Mouse (Mus musculus): ENCODE measurements at regions not wholly inside any gene's neighbourhood (a gene's known extent, or its start where the extent isn't known, plus 50 kb on each side); places are given as distances from the start of the nearest gene placed in this dataset.

DNA sequence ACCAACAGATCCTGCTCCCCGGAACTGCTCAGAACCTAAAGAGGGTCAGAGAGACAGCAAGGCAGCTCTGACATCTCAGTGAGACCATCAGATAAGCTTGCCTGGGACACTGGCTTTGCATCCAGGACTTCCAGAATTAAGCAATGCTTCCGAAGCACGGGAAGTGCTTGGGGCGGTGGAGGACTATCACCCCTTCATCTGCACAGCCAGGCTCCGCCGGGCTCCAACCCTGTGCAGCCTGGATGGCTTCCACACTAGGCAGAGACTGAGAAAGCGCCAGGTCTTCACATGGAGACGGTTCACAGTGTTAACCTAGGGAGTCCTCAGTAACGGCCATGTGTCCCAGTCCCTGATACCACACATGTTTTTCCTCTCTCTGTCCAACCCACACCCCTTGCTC is 69.3 kb downstream of the Sox9 start:
- no peaks in the 10 kb centered on the region for H3K9me3 ChIP-seq (ENCODE audit: control insufficient read depth, low read length)
- H3K4me3 ChIP-seq (ENCODE audit: control insufficient read depth in 1 of 2, insufficient read depth in 1 of 2, low read depth in 1 of 2, low read length in 2 of 2), result no peak overlapping the region
- H3K27me3 ChIP-seq (ENCODE audit: control insufficient read depth, insufficient read depth, low read length), result 0 out of 2 replicates have a peak, but pooled peaks cover 3% of the 10 kb centered on the region
- H3K4me2 ChIP-seq (ENCODE audit: low read length), result no peak overlapping the region
- peaks cover 14 to 15% of the 10 kb centered on the region in 2 experiments for H3K4me1 ChIP-seq (ENCODE audit: control insufficient read depth in 2 of 2, insufficient read depth in 2 of 2, low read length in 2 of 2)
- no peak overlapping the region for H3K9ac ChIP-seq (ENCODE audit: low read length)
- H3K36me3 ChIP-seq (ENCODE audit: control insufficient read depth, insufficient read depth, low read length), result no peaks in the 10 kb centered on the region
- H3K27ac ChIP-seq (replicated peaks in 1 of 2; ENCODE audit: control insufficient read depth in 1 of 2, insufficient read depth in 1 of 2, low read depth in 2 of 2, low read length in 2 of 2), result no peak overlapping the region
- 57% methylated on average over 9 of the region's 9 CpGs for WGBS
- ATAC-seq (ENCODE audit: insufficient number of reproducible peaks, insufficient read depth, low FRiP score, low read depth), result no peak

DNA sequence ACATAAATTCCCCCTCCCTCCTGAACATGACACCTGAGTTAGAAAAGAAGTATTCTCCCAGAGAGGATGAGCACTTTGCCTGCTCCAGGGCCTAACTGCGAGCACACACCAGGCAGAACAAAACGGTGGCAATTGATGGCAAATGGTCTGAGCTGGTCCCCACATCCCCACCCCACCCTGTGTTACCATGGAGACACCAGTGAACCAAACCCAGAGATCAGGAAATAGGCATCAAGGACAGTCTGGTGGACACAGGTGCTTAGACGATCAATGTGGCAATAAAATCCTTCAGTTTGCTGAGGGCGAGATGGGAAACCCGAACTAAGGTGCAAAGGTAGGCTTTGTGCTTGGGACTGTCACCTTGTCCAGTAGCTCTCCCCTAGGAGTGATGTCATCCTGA is 74.0 kb downstream of the Sox9 start:
- Histone ChIP-seq H3K27me3 (ENCODE audit: control insufficient read depth, insufficient read depth, low read length) (0 out of 2 replicates have a peak, but pooled peaks cover 3% of the 10 kb centered on the region), H3K27ac (replicated peaks in 1 of 2; ENCODE audit: control insufficient read depth in 1 of 2, insufficient read depth in 1 of 2, low read depth in 2 of 2, low read length in 2 of 2) (no peak overlapping the region)

DNA sequence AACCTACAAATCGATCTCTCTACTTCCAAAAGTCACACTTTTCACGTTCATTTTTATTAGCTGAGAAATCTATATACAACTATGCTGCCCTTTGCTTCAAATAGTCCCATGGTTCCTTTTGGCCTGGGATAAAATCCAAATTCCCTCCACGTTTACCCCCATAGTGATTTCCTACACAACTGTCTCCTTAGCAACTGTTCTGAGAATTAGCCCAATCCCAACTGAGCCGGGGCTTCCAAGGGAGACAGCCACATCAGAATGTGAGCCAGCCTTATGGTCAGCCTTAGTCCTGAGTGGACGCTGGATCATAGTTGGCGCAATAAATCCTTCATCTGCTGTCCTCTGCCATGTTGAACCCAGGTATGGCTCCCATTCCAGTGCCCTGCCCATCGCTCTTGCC is 77.3 kb downstream of the Sox9 start:
- 87% methylated on average over 7 of the region's 7 CpGs for WGBS
- Histone ChIP-seq H3K4me3 (ENCODE audit: control insufficient read depth in 1 of 2, insufficient read depth in 1 of 2, low read depth in 1 of 2, low read length in 2 of 2) (no peak overlapping the region), H3K9me3 (ENCODE audit: control insufficient read depth, low read length) (peaks cover 9% of the 10 kb centered on the region; the same call in 1 of the 2 replicates), H3K9ac (ENCODE audit: low read length) (no peak overlapping the region), H3K4me1 (ENCODE audit: control insufficient read depth in 2 of 2, insufficient read depth in 2 of 2, low read length in 2 of 2) (no peaks in the 10 kb centered on the region), H3K27ac (replicated peaks in 1 of 2; ENCODE audit: control insufficient read depth in 1 of 2, insufficient read depth in 1 of 2, low read depth in 2 of 2, low read length in 2 of 2) (no peak overlapping the region), H3K27me3 (ENCODE audit: control insufficient read depth, insufficient read depth, low read length) (no peaks in the 10 kb centered on the region), H3K4me2 (ENCODE audit: low read length) (no peak overlapping the region), H3K36me3 (ENCODE audit: control insufficient read depth, insufficient read depth, low read length) (no peaks in the 10 kb centered on the region)
- no peak for ATAC-seq (ENCODE audit: insufficient number of reproducible peaks, insufficient read depth, low FRiP score, low read depth)

More for the DNA sequence above, 74.0 kb downstream of the Sox9 start:
- no peak for ATAC-seq (ENCODE audit: insufficient number of reproducible peaks, insufficient read depth, low FRiP score, low read depth)
- Histone ChIP-seq H3K36me3 (ENCODE audit: control insufficient read depth, insufficient read depth, low read length) (no peaks in the 10 kb centered on the region), H3K9me3 (ENCODE audit: control insufficient read depth, low read length) (peaks cover 9% of the 10 kb centered on the region; the same call in 1 of the 2 replicates), H3K4me3 (ENCODE audit: control insufficient read depth in 1 of 2, insufficient read depth in 1 of 2, low read depth in 1 of 2, low read length in 2 of 2) (no peak overlapping the region), H3K9ac (ENCODE audit: low read length) (no peak overlapping the region), H3K4me1 (ENCODE audit: control insufficient read depth in 2 of 2, insufficient read depth in 2 of 2, low read length in 2 of 2) (peaks cover 2% of the 10 kb centered on the region in 2 experiments; a peak in 1 of 4 replicates), H3K4me2 (ENCODE audit: low read length) (no peak overlapping the region)
- 77% methylated on average over 5 of the region's 5 CpGs for WGBS

DNA sequence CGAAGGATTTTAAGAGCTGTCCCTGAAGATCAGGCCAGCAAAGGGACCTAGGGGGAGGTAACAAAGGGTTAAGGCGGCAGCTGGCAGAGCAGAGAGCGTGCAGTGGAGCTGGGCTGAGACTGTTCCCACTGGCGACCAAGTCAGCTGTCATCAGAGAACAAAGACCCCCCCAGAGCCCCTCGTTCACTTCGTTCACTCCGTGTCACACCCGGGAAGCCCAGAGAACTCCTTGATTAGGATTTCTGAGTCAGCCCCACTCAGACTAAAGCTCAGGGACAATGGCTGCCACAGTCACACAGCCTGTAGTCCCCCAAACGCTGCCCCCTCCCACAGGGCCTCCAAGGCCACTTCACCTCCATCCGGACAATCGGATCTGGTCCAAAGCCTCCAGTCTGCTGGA is 78.8 kb downstream of the Sox9 start:
- H3K27ac ChIP-seq (replicated peaks in 1 of 2; ENCODE audit: control insufficient read depth in 1 of 2, insufficient read depth in 1 of 2, low read depth in 2 of 2, low read length in 2 of 2), result no peak overlapping the region
- H3K9me3 ChIP-seq (ENCODE audit: control insufficient read depth, low read length), result peaks cover 9% of the 10 kb centered on the region; the same call in 1 of the 2 replicates
- 33% methylated on average over 11 of the region's 11 CpGs for WGBS
- H3K4me2 ChIP-seq (ENCODE audit: low read length), result no peak overlapping the region
- no peaks in the 10 kb centered on the region for H3K27me3 ChIP-seq (ENCODE audit: control insufficient read depth, insufficient read depth, low read length)
- no peak overlapping the region for H3K9ac ChIP-seq (ENCODE audit: low read length)
- no peak overlapping the region for H3K4me3 ChIP-seq (ENCODE audit: control insufficient read depth in 1 of 2, insufficient read depth in 1 of 2, low read depth in 1 of 2, low read length in 2 of 2)
- no peaks in the 10 kb centered on the region for H3K4me1 ChIP-seq (ENCODE audit: control insufficient read depth in 2 of 2, insufficient read depth in 2 of 2, low read length in 2 of 2)
- no peaks in the 10 kb centered on the region for H3K36me3 ChIP-seq (ENCODE audit: control insufficient read depth, insufficient read depth, low read length)
- ATAC-seq (ENCODE audit: insufficient number of reproducible peaks, insufficient read depth, low FRiP score, low read depth), result no peak

DNA sequence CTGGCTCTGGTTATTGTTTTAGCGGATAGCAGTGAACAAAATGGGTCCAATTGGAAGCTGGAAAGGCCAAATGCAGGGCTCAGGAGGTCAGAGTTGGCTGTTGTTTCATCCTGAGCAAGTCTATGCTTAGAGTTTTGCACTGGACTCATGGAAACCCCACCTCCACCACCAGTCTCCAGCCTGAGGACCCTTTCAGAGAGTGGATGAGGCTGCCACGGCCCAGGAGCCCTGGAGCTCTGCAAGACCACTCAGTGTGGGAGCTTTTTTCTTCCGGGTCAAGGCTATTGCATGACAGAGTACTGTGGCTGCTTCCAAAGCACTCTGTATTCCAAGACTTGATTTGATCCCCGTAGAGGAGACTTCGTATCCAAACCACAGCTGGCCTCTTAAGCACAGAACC is 79.2 kb downstream of the Sox9 start:
- ATAC-seq (ENCODE audit: insufficient number of reproducible peaks, insufficient read depth, low FRiP score, low read depth), result no peak
- Histone ChIP-seq H3K9me3 (ENCODE audit: control insufficient read depth, low read length) (peaks cover 9% of the 10 kb centered on the region; the same call in 1 of the 2 replicates), H3K9ac (ENCODE audit: low read length) (no peak overlapping the region), H3K4me3 (ENCODE audit: control insufficient read depth in 1 of 2, insufficient read depth in 1 of 2, low read depth in 1 of 2, low read length in 2 of 2) (no peak overlapping the region), H3K4me1 (ENCODE audit: control insufficient read depth in 2 of 2, insufficient read depth in 2 of 2, low read length in 2 of 2) (no peaks in the 10 kb centered on the region), H3K36me3 (ENCODE audit: control insufficient read depth, insufficient read depth, low read length) (no peaks in the 10 kb centered on the region), H3K27me3 (ENCODE audit: control insufficient read depth, insufficient read depth, low read length) (no peaks in the 10 kb centered on the region), H3K4me2 (ENCODE audit: low read length) (no peak overlapping the region), H3K27ac (replicated peaks in 1 of 2; ENCODE audit: control insufficient read depth in 1 of 2, insufficient read depth in 1 of 2, low read depth in 2 of 2, low read length in 2 of 2) (no peak overlapping the region)
- 68% methylated on average over 5 of the region's 5 CpGs for WGBS

DNA sequence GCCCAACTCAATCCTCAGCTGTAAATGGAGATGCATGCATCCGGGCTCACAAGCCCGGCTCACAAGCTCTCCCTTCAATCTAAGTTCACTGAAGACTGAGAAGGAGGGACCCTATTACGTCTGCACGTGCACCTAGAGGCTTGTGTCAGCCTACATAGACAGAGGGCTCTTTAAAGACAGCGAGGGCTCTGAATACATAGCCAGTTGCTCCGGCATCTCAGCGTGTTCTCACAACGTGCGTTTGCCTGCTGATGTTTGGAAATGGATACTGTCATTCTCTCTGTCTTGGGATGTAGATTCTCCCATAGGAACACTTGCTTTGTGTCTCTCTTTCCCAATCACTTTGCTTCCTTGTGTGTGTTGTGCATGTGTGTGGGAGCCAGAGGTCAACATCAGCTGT is 83.8 kb downstream of the Sox9 start:
- 85% methylated on average over 9 of the region's 9 CpGs for WGBS
- Histone ChIP-seq H3K27ac (replicated peaks in 1 of 2; ENCODE audit: control insufficient read depth in 1 of 2, insufficient read depth in 1 of 2, low read depth in 2 of 2, low read length in 2 of 2) (no peak overlapping the region), H3K9me3 (ENCODE audit: control insufficient read depth, low read length) (no peaks in the 10 kb centered on the region), H3K36me3 (ENCODE audit: control insufficient read depth, insufficient read depth, low read length) (no peaks in the 10 kb centered on the region), H3K9ac (ENCODE audit: low read length) (no peak overlapping the region), H3K4me3 (ENCODE audit: control insufficient read depth in 1 of 2, insufficient read depth in 1 of 2, low read depth in 1 of 2, low read length in 2 of 2) (no peak overlapping the region), H3K4me1 (ENCODE audit: control insufficient read depth in 2 of 2, insufficient read depth in 2 of 2, low read length in 2 of 2) (peaks cover 0 to 3% of the 10 kb centered on the region in 2 experiments; a peak in 2 of 4 replicates), H3K27me3 (ENCODE audit: control insufficient read depth, insufficient read depth, low read length) (peaks cover 16% of the 10 kb centered on the region), H3K4me2 (ENCODE audit: low read length) (no peak overlapping the region)
- no peak for ATAC-seq (ENCODE audit: insufficient number of reproducible peaks, insufficient read depth, low FRiP score, low read depth)

DNA sequence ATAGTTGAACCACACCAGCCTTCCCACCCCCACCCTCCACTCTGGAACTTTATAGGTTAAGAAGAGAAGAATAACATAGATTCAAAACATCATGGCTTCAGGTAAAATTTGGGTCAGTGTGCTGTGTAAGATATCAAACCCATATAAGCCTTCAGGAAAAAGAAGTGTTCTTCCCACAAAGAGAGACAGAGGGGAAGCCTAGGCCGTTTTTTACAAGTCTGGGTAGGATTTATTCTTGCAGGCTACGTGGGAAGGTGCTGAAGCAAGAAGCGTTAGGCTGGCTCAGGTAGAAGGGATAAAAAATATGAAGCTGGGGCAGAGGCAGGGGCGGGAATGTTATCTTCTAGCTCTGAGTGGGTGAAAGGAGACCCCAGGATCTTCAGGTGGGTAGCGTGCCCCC is 87.5 kb downstream of the Sox9 start:
- Histone ChIP-seq H3K36me3 (ENCODE audit: control insufficient read depth, insufficient read depth, low read length) (no peaks in the 10 kb centered on the region), H3K27me3 (ENCODE audit: control insufficient read depth, insufficient read depth, low read length) (peaks cover 29% of the 10 kb centered on the region), H3K4me3 (ENCODE audit: control insufficient read depth in 1 of 2, insufficient read depth in 1 of 2, low read depth in 1 of 2, low read length in 2 of 2) (no peak overlapping the region), H3K9ac (ENCODE audit: low read length) (no peak overlapping the region), H3K27ac (replicated peaks in 1 of 2; ENCODE audit: control insufficient read depth in 1 of 2, insufficient read depth in 1 of 2, low read depth in 2 of 2, low read length in 2 of 2) (no peak overlapping the region), H3K4me2 (ENCODE audit: low read length) (no peak overlapping the region), H3K4me1 (ENCODE audit: control insufficient read depth in 2 of 2, insufficient read depth in 2 of 2, low read length in 2 of 2) (peaks cover 0 to 3% of the 10 kb centered on the region in 2 experiments; a peak in 2 of 4 replicates), H3K9me3 (ENCODE audit: control insufficient read depth, low read length) (no peaks in the 10 kb centered on the region)
- no peak for ATAC-seq (ENCODE audit: insufficient number of reproducible peaks, insufficient read depth, low FRiP score, low read depth)
- WGBS, result 36% methylated on average over 5 of the region's 5 CpGs

Data from heart, embryonic 14.5 days (tissue).